Mouse (Mus musculus) forebrain, embryonic 16.5 days (tissue): ENCODE measurements around the gene Gstm1. TPM values are rescaled to one million over a fixed set of nuclear protein-coding genes. Genes with fewer than 3 reads are reported as not detected.
"Not testable (repeated sequence)": the region's sequence is repeated elsewhere in the genome, so short reads cannot be mapped to it uniquely, and the experiment has no call there.

Experiments used
- ATAC-seq: fragments of 200-750 bp; cut with Nextera tagmentation; 2 replicates; pipeline ENCODE4 v1.8.0; 2017; ENCODE audit warnings: mild to moderate bottlenecking, moderate library complexity
- H3K27ac ChIP-seq: fragments of 300-500 bp; sonication (generic); 2 replicates; pipeline ENCODE4 v1.5.1; 2014; ENCODE audit warnings: low read length, control low read depth
- H3K27me3 ChIP-seq: fragments of 300-500 bp; sonication (generic); replicated peaks from 2 replicates; pipeline ENCODE4 v1.6.1; 2014; ENCODE audit warnings: low read length; ENCODE audit not compliant: control insufficient read depth, insufficient read depth
- H3K36me3 ChIP-seq: fragments of 300-500 bp; sonication (generic); 2 replicates; pipeline ENCODE4 v1.6.1; 2014; ENCODE audit not compliant: control insufficient read depth, insufficient read depth
- H3K4me1 ChIP-seq: fragments of 300-500 bp; sonication (generic); replicated peaks from 2 replicates; pipeline ENCODE4 v1.6.1; 2014; ENCODE audit warnings: low read length; ENCODE audit not compliant: control insufficient read depth, insufficient read depth
- H3K4me2 ChIP-seq: fragments of 300-500 bp; sonication (generic); 2 replicates; pipeline ENCODE4 v1.6.1; 2014; ENCODE audit warnings: mild to moderate bottlenecking, low read length, control low read depth
- H3K4me3 ChIP-seq: fragments of 300-500 bp; sonication (generic); replicated peaks from 2 replicates; pipeline ENCODE4 v1.5.1; 2014; ENCODE audit warnings: mild to moderate bottlenecking, low read length, control low read depth
- H3K9ac ChIP-seq: fragments of 300-500 bp; sonication (generic); replicated peaks from 2 replicates; pipeline ENCODE4 v1.6.1; 2014; ENCODE audit warnings: low read depth, low read length, control low read depth
- H3K9me3 ChIP-seq: fragments of 300-500 bp; sonication (generic); 2 replicates; pipeline ENCODE4 v1.6.1; 2016; ENCODE audit warnings: low read length; ENCODE audit not compliant: control insufficient read depth
- WGBS: fragments of 180-500 bp; shearing (Covaris S2); extraction: QIAGEN DNeasy Blood & Tissue Kit; methylation state at CpG from one replicate; pipeline ENCODE4 v1.1.7; 2014; 5-methylcytosine and 5-hydroxymethylcytosine counted together
- polyA plus RNA-seq: library from polyadenylated mRNA; unstranded; fragments of >200 nt; fragmentation: Nextera tagmentation; extraction: Ambion mirVana; gene quantifications from 2 replicates; pipeline ENCODE4 v1.2.1, GENCODE M21; 2015

The Gstm1 gene
- polyA plus RNA-seq, 1 experiment from 2014 or later = 67.2 TPM

DNA sequence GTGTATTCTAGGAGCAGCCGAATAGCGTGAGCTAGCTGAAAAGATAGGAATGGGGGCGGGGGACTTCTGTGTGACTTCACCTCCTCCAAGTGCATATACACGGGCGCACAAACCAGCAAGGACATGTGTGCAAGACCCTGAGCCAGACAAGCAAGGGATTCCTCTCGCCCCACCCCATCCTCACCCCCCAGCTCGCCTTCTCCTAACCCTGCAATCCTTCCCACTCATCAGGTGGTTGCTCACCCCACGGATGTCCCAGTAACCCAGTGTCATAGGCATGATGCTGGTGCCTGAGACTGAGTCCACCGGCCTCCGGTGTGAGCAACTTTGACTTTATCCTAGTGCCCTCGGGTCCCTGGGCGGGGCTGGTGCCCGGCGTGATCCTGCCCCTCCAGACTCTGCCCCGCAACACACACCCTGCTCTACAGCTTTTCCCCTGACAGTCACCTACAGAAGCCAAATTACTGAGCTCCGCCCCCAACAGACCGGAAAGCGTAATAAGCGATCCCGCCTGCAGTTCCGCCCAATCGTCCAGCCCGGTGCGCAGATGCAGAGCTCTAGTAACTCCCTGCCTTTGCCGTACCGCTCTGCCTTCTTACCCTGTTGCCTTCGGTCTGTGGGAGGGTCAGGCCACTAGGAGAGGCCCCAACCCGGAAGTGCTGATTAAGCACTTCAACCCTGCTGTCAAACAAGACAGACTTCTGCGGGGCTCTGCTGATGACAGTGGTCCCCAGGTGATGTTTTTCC, 26.8 kb upstream of the Gstm1 start, which contains the start of gene Gstm4:
Gene Gstm4, minus strand, starts transcription at position 501 of the 747 bp plus-strand sequence.
- peak; percentile 92 for ATAC-seq
- Histone ChIP-seq H3K9me3 (no peaks in the 10 kb centered on the region), H3K36me3 (no peaks in the 10 kb centered on the region), H3K4me1 (no peaks in the 10 kb centered on the region; the same call in 1 of the 2 replicates), H3K27ac (no peak within 1 kb of the TSS), H3K9ac (peak within 1 kb of the TSS; percentile 71), H3K4me2 (peak within 1 kb of the TSS; percentile 84), H3K4me3 (peak within 1 kb of the TSS; percentile 61), H3K27me3 (no peaks in the 10 kb centered on the region)
- WGBS = 9% methylated on average over 29 of the region's 29 CpGs

- H3K9ac ChIP-seq = no peak overlapping the region
- H3K4me1 ChIP-seq = no peaks in the 10 kb centered on the region
- H3K9me3 ChIP-seq = no peaks in the 10 kb centered on the region
- 74% methylated on average over 5 of the region's 5 CpGs for WGBS
- H3K4me2 ChIP-seq = no peak overlapping the region
- ATAC-seq = no peak
- no peaks in the 10 kb centered on the region for H3K36me3 ChIP-seq
- H3K27ac ChIP-seq = no peak overlapping the region
- H3K27me3 ChIP-seq = no peaks in the 10 kb centered on the region
- H3K4me3 ChIP-seq = no peak overlapping the region
These were observed 15.4 kb upstream of the Gstm1 start for GRCm38 (mm10) chr3:108033156-108033555.

DNA sequence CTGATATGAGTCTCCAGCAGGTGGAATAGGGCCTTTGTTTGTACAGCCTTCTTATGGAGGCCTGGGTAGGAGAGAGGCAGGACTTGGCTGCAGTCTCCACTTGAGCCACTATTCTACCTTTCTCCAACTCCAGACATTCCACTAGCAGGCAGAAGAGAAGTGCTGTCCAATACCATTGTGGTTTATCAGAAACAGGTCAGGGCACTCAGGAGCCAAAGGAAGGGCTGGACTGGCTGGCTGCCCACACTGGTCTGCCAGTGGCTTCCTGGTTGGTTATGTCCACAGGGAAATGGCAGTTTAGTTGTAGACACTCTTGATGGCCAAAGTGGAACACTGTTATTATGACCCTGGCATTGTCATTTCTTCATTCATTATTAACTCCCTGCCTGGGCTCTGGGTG, 14.3 kb upstream of the Gstm1 start:
- ATAC-seq = no peak

DNA sequence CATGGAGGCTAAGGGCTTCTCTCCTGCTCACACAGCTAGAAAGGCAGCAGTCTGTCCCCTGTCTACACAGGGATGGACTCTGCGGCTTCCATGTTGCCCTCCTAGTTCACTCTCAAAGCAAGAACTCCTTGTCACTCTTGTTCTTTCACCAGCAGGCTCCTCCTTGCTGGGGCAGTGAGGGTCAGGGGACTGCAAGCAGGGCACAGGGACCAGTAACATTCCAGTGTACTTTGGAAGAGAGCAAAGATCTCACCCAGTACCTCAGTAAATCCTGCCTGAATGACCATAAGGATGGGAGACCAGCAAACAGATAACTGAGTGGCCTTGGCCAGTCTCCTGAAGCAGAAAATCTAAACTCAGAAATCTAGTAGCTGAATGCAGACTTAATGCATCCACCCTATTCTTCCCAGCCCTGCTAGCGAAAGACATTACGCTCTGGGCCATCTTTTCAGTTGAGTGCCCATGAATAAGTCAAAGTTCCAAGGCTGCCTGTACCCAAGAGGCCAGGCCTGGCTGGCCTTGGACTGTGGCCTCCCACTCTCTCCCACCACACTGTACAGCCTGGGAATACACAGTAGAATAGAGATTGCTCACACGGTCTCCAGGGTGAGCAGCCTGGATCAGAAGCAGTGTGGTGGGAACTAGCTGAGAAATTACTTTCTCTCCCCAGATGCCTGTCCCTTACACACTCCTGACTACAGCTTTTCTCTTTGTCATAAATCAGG, 11.0 kb upstream of the Gstm1 start:
- Histone ChIP-seq H3K27ac (no peak overlapping the region), H3K9me3 (no peaks in the 10 kb centered on the region), H3K27me3 (no peaks in the 10 kb centered on the region), H3K36me3 (no peaks in the 10 kb centered on the region), H3K9ac (no peak overlapping the region), H3K4me3 (no peak overlapping the region), H3K4me2 (no peak overlapping the region), H3K4me1 (no peaks in the 10 kb centered on the region)
- ATAC-seq = no peak
- WGBS = 59% methylated on average over 4 of the region's 4 CpGs

More for the DNA sequence above, 14.3 kb upstream of the Gstm1 start:
- Histone ChIP-seq H3K9me3 (no peaks in the 10 kb centered on the region), H3K4me1 (no peaks in the 10 kb centered on the region), H3K9ac (no peak overlapping the region), H3K27me3 (no peaks in the 10 kb centered on the region), H3K36me3 (no peaks in the 10 kb centered on the region), H3K4me2 (no peak overlapping the region), H3K27ac (no peak overlapping the region), H3K4me3 (no peak overlapping the region)

DNA sequence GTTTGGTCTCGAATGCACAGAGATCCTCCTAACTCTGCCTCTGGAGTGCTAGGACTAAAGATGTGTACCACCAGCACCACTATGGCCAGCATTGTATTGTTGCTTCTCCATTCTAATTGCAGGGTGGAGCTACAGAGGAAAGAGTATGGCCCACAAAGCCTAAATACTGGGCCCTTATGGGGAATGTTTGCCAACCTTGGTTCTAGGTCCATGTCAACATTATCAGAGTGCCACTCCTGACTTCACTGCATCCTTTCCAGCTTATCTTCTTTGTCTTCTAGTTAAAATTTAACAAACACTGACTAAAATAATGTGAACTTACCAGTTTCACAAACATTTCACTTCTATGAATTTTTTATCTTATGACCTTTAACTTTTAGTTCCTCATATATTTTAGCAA, 8.8 kb upstream of the Gstm1 start:
- Histone ChIP-seq H3K4me3 (no peak overlapping the region), H3K4me2 (no peak overlapping the region), H3K27ac (no peak overlapping the region), H3K9me3 (no peaks in the 10 kb centered on the region), H3K4me1 (no peaks in the 10 kb centered on the region), H3K27me3 (no peaks in the 10 kb centered on the region), H3K36me3 (no peaks in the 10 kb centered on the region), H3K9ac (no peak overlapping the region)
- WGBS = 68% methylated on average over 1 of the region's 1 CpGs
- no peak for ATAC-seq

GRCm38 (mm10) chr3:108026049-108026448, 8.3 kb upstream of the Gstm1 start:
- no peak overlapping the region for H3K4me2 ChIP-seq
- WGBS = 87% methylated on average over 5 of the region's 5 CpGs
- H3K4me3 ChIP-seq = no peak overlapping the region
- H3K4me1 ChIP-seq = no peaks in the 10 kb centered on the region
- no peak overlapping the region for H3K9ac ChIP-seq
- no peaks in the 10 kb centered on the region for H3K36me3 ChIP-seq
- no peak for ATAC-seq
- H3K27me3 ChIP-seq = no peaks in the 10 kb centered on the region
- no peak overlapping the region for H3K27ac ChIP-seq
- no peaks in the 10 kb centered on the region for H3K9me3 ChIP-seq

DNA sequence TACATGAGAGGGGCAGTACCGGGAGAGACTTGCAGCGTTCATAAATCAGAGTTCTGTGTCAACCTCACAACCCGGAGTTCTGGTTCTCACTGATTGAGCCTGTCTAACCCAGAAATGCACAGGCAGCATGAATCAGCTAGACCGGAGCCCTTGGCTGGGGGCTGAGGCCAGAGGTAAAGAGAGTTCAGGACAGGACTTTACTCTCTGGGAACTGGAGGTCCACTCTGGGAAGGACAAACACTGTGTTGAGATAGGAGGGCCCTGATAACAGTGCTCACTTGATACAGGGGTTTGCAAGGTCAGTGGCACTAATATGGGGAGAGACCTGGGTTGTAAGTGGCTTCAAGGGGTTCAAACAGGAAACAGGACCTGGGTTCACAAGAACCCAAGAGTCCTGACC, 7.5 kb upstream of the Gstm1 start:
- no peaks in the 10 kb centered on the region for H3K36me3 ChIP-seq
- H3K9me3 ChIP-seq = no peaks in the 10 kb centered on the region
- no peak overlapping the region for H3K27ac ChIP-seq
- ATAC-seq = no peak
- H3K4me2 ChIP-seq = no peak overlapping the region
- whole genome bisulfite sequencing = 76% methylated on average over 4 of the region's 4 CpGs
- no peak overlapping the region for H3K9ac ChIP-seq
- no peaks in the 10 kb centered on the region for H3K27me3 ChIP-seq
- H3K4me1 ChIP-seq = no peaks in the 10 kb centered on the region
- H3K4me3 ChIP-seq = no peak overlapping the region

- WGBS = 71% methylated on average over 6 of the region's 6 CpGs
- Histone ChIP-seq H3K36me3 (no peaks in the 10 kb centered on the region), H3K9me3 (no peaks in the 10 kb centered on the region), H3K27me3 (no peaks in the 10 kb centered on the region), H3K4me1 (peaks cover 6% of the 10 kb centered on the region), H3K4me2 (no peak overlapping the region), H3K9ac (no peak overlapping the region), H3K27ac (no peak overlapping the region), H3K4me3 (no peak overlapping the region)
- ATAC-seq = no peak
These were observed 4.9 kb upstream of the Gstm1 start for GRCm38 (mm10) chr3:108022650-108023049.

GRCm38 (mm10) chr3:108020351-108021022, 2.7 kb upstream of the Gstm1 start:
- H3K4me2 ChIP-seq, H3K4me1 ChIP-seq, H3K27ac ChIP-seq, H3K4me3 ChIP-seq, H3K9ac ChIP-seq, ATAC-seq, H3K36me3 ChIP-seq, H3K9me3 ChIP-seq, H3K27me3 ChIP-seq: not testable (repeated sequence)
- WGBS = 87% methylated on average over 11 of the region's 11 CpGs
